Mouse (Mus musculus): ENCODE results near the gene Cxcl5.
"Not testable (repeated sequence)": the region's sequence is repeated elsewhere in the genome, so short reads cannot be mapped to it uniquely, and the experiment has no call there.

Gene Cxcl5

DNA sequence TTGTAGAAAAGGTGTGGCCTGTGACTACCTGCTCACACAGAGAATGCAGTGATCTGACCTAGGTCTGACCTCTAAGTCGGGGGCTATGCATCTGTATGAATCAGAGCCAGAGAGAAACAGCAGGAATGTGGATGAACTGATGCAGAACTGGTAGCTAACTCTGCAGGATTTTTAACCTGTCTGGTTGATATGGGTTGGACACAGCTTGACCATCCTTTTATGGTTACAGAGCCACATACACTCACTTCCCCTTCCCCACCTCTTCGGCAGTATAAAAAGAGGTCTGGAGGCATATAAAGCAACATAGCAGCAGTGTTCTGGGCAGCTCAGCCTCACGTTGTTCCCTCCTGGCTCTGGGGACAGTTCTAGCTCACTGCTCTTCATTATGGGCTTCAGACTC, 9.1 kb downstream of the Cxcl5 start, which contains the start of gene Ppbp:
Gene Ppbp (plus strand): TSS at position 301 of the 400 bp plus-strand sequence.
- no peak for DNase-seq (ENCODE audit: low read depth, low spot score)
- no peaks in the 10 kb centered on the region for H3K27me3 ChIP-seq (ENCODE audit: control insufficient read depth, insufficient read depth, low read length, poor library complexity, severe bottlenecking)
- H3K36me3 ChIP-seq (ENCODE audit: control insufficient read depth, insufficient read depth, low read length, poor library complexity, severe bottlenecking), result no peaks in the 10 kb centered on the region

- DNase-seq (ENCODE audit: low read depth, low spot score), result no peak
- Histone ChIP-seq H3K27me3 (ENCODE audit: control insufficient read depth, insufficient read depth, low read length, poor library complexity, severe bottlenecking) (no peaks in the 10 kb centered on the region), H3K36me3 (ENCODE audit: control insufficient read depth, insufficient read depth, low read length, poor library complexity, severe bottlenecking) (no peaks in the 10 kb centered on the region)
Observed at GRCm38 (mm10) chr5:90771369-90771768, 12.2 kb downstream of the Cxcl5 start.

GRCm38 (mm10) chr5:90771880-90772653, 12.9 kb downstream of the Cxcl5 start, which contains the start of gene Pf4:
Pf4 (plus strand) TSS chr5:90772435.
- DNase-seq (ENCODE audit: low read depth, low spot score), result no peak
- H3K36me3 ChIP-seq (ENCODE audit: control insufficient read depth, insufficient read depth, low read length, poor library complexity, severe bottlenecking), result no peaks in the 10 kb centered on the region
- no peaks in the 10 kb centered on the region for H3K27me3 ChIP-seq (ENCODE audit: control insufficient read depth, insufficient read depth, low read length, poor library complexity, severe bottlenecking)

DNA sequence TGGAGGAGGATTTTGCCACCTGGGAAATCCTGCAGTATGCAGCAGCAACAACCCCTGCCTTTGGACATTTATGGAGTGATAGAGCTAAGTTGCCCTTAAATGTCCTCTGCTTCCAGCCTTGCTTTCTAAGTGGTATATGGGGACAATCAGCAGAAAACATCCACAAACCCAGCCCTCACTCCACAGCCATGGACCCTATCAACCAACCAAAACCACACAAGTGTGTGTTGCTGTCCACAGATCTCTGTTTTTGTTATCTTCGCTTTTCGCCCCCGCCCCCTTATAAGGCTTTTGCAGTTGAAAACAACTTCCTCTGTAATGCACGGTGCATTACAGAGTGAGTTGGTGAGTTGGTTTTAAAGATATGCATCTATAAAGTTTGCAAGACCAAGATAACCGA, 16.4 kb downstream of the Cxcl5 start:
- DNase-seq (ENCODE audit: low read depth, low spot score), result no peak
- H3K36me3 ChIP-seq (ENCODE audit: control insufficient read depth, insufficient read depth, low read length, poor library complexity, severe bottlenecking), result no peaks in the 10 kb centered on the region

DNA sequence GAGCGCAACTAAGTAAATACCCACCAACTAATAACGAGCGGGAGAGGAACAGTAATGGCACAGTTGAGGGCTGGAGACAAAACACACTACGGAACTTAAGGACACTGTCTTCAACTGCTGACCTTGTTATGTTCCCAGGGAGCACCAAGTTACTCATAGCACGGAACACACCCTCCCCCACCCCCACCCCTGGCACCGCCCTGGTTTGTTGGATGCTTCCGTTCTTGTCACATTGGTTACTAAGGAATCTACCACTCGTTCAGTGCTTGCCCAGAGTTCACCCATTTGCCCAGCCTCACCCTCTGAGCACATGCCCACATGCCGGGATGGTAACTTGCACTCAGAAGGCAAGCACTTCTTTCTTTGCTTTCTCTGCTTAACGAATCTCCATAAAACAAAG, 18.5 kb downstream of the Cxcl5 start:
- no peaks in the 10 kb centered on the region for H3K27me3 ChIP-seq (ENCODE audit: control insufficient read depth, insufficient read depth, low read length, poor library complexity, severe bottlenecking)
- H3K36me3 ChIP-seq (ENCODE audit: control insufficient read depth, insufficient read depth, low read length, poor library complexity, severe bottlenecking), result no peaks in the 10 kb centered on the region
- DNase-seq (ENCODE audit: low read depth, low spot score), result no peak

More for the DNA sequence above, 16.4 kb downstream of the Cxcl5 start:
- no peaks in the 10 kb centered on the region for H3K27me3 ChIP-seq (ENCODE audit: control insufficient read depth, insufficient read depth, low read length, poor library complexity, severe bottlenecking)

DNA sequence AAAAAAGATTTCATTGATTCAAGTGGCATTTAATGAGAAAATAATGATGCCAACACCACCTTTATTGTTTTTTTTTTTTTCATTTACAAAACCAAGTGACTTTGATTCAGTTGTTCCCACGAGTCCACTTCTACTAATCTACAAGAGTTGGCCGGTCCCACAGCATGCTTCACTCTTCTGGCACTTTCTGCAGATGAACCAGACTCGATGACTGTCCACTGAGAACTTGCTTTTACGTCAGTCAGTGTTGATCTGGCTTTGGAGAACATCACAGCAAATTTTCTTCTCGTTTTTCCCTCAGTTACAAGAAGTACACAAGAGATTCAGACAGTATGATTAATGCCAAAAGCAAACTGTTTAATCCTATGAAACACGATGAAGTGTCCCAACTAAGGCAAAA, 19.7 kb downstream of the Cxcl5 start:
- Histone ChIP-seq H3K36me3 (ENCODE audit: control insufficient read depth, insufficient read depth, low read length, poor library complexity, severe bottlenecking) (no peaks in the 10 kb centered on the region), H3K27me3 (ENCODE audit: control insufficient read depth, insufficient read depth, low read length, poor library complexity, severe bottlenecking) (no peaks in the 10 kb centered on the region)
- no peak for DNase-seq (ENCODE audit: low read depth, low spot score)

GRCm38 (mm10) chr5:90783697-90784096, 24.5 kb downstream of the Cxcl5 start:
- Histone ChIP-seq H3K36me3 (ENCODE audit: control insufficient read depth, insufficient read depth, low read length, poor library complexity, severe bottlenecking) (no peaks in the 10 kb centered on the region), H3K27me3 (ENCODE audit: control insufficient read depth, insufficient read depth, low read length, poor library complexity, severe bottlenecking) (no peaks in the 10 kb centered on the region)
- DNase-seq (ENCODE audit: low read depth, low spot score), result no peak

GRCm38 (mm10) chr5:90785659-90786588, 26.8 kb downstream of the Cxcl5 start, which contains the start of gene Cxcl3:
Cxcl3 (plus strand) TSS chr5:90786103.
- H3K27me3 ChIP-seq (ENCODE audit: control insufficient read depth, insufficient read depth, low read length, poor library complexity, severe bottlenecking), result no peaks in the 10 kb centered on the region
- no peaks in the 10 kb centered on the region for H3K36me3 ChIP-seq (ENCODE audit: control insufficient read depth, insufficient read depth, low read length, poor library complexity, severe bottlenecking)
- no peak for DNase-seq (ENCODE audit: low read depth, low spot score)

- no peaks in the 10 kb centered on the region for H3K36me3 ChIP-seq (ENCODE audit: control insufficient read depth, insufficient read depth, low read length, poor library complexity, severe bottlenecking)
- DNase-seq (ENCODE audit: low read depth, low spot score), result no peak
- no peaks in the 10 kb centered on the region for H3K27me3 ChIP-seq (ENCODE audit: control insufficient read depth, insufficient read depth, low read length, poor library complexity, severe bottlenecking)
Observed at GRCm38 (mm10) chr5:90788114-90788513, 29.0 kb downstream of the Cxcl5 start.

DNA sequence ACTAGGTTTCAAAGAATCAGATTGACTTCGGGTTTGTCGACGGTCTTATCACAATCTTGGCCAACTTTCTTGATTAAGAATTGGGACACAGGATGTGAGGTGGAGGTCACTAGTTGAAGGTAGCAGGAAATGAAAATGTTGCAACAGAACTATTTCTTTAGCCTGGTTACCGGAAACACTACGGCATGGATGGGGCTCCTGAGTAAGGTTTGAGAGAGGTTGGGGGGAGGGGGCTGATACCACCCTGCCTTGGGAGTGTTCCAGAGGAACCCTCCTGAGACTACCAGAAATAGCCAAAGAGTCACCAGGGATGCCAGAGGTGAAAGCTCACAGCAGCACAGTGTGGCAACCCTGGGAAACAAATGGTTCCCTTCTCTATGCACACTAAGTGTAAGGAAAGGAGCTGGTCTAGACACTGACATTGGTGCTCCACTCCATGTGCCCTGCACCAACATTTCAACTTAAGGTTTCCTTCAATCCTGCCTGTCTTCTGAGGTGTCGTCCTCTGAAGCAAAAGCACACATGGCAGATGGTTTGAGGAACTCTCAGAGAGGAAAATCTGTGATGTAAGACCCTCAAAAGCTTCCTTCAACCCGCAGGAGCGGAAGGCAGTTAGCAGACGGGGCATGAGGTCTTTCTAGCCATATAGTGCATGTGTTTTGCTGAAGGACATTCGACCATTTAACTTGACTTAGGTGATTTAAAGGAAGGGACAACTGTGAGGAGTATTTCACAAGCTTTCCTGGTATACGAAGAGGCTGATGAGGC, 30.3 kb downstream of the Cxcl5 start:
- no peaks in the 10 kb centered on the region for H3K27me3 ChIP-seq (ENCODE audit: control insufficient read depth, insufficient read depth, low read length, poor library complexity, severe bottlenecking)

GRCm38 (mm10) chr5:90790074-90790502, 30.9 kb downstream of the Cxcl5 start:
- Histone ChIP-seq H3K27me3 (ENCODE audit: control insufficient read depth, insufficient read depth, low read length, poor library complexity, severe bottlenecking) (no peaks in the 10 kb centered on the region), H3K36me3 (ENCODE audit: control insufficient read depth, insufficient read depth, low read length, poor library complexity, severe bottlenecking) (no peaks in the 10 kb centered on the region)
- DNase-seq (ENCODE audit: low read depth, low spot score), result no peak

More for the DNA sequence above, 30.3 kb downstream of the Cxcl5 start:
- DNase-seq (ENCODE audit: low read depth, low spot score), result no peak
- no peaks in the 10 kb centered on the region for H3K36me3 ChIP-seq (ENCODE audit: control insufficient read depth, insufficient read depth, low read length, poor library complexity, severe bottlenecking)

- Histone ChIP-seq H3K27me3 (ENCODE audit: control insufficient read depth, insufficient read depth, low read length, poor library complexity, severe bottlenecking) (no peaks in the 10 kb centered on the region), H3K36me3 (ENCODE audit: control insufficient read depth, insufficient read depth, low read length, poor library complexity, severe bottlenecking) (no peaks in the 10 kb centered on the region)
- no peak for DNase-seq (ENCODE audit: low read depth, low spot score)
Observed at GRCm38 (mm10) chr5:90794195-90794625, 35.0 kb downstream of the Cxcl5 start, which contains the start of gene Cxcl15. Cxcl15 (plus strand) TSS chr5:90794534.

GRCm38 (mm10) chr5:90795392-90795791, 36.2 kb downstream of the Cxcl5 start:
- not testable (repeated sequence) for DNase-seq (ENCODE audit: low read depth, low spot score); H3K27me3 ChIP-seq (ENCODE audit: control insufficient read depth, insufficient read depth, low read length, poor library complexity, severe bottlenecking); H3K36me3 ChIP-seq (ENCODE audit: control insufficient read depth, insufficient read depth, low read length, poor library complexity, severe bottlenecking)

DNA sequence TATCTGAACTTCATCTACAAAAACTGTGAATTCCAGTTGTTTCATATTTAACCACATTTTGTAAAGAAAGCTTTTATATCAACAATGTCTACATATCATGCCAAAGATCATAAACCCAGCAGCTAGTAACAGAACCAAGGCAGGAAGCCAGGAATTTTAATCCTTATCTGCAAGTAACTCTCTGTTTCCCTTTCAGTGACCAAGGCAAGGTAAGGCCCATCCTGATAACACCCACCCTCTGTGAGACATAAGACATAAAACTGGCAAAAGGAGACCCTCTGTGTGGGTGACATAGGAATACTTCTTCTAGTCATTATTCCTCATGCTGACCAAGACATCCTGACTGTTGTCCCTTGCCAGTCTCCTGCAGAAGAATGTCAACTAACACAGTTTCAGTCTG, 45.4 kb downstream of the Cxcl5 start:
- Histone ChIP-seq H3K27me3 (ENCODE audit: control insufficient read depth, insufficient read depth, low read length, poor library complexity, severe bottlenecking) (no peaks in the 10 kb centered on the region), H3K36me3 (ENCODE audit: control insufficient read depth, insufficient read depth, low read length, poor library complexity, severe bottlenecking) (no peaks in the 10 kb centered on the region)
- DNase-seq (ENCODE audit: low read depth, low spot score), result no peak
